Mouse (Mus musculus) MN1 (cell line): ENCODE results near the gene Fam92b.

Experiments used
- DNase-seq: peaks from one replicate; pipeline ENCODE4 v3.0.0-alpha.2; 2016; ENCODE audit warnings: low spot score

Fam92b gene

DNA sequence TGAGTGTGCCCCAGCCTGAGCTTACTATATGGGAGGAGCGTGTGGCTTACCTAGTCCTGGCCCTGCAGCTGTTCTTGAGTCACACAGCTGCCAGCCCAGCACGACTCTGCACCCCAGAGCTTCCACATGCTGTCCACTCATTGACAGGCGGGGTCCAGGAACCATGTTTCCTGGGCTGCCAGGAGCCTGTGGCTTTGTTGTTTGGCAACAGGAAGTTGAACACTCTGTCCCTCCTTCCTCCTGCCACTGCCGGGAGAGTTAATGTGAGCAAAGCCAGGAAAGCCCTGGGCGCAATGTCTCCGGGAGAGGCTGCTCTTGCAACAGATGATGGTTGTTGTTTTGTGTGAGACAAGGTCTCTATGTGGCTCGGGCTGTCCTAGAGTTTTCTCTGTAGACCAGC is 24.6 kb downstream of the Fam92b start:
- DNase-seq: no peak

- no peak for DNase-seq
Measured at GRCm38 (mm10) chr8:120151151-120151550, 26.1 kb downstream of the Fam92b start.

DNA sequence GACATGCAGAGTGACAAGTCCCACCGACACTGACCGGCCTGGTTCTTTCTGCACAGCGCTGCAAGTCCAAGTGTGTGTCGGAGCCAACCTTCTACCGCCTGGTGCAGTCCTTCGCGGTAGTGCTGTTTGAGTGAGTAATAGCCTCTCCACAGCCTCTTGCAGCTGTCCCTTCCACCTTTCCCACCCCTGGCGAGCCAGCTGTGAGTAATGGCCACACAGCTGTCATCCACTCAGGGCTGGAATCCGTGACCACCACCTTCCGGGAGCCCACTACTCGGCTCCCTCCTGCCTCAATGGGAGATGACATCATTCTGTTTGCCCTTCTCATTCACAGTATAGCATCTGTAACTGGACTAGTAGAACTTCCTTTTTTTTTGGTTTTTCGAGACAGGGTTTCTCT is 27.2 kb downstream of the Fam92b start:
- no peak for DNase-seq

DNA sequence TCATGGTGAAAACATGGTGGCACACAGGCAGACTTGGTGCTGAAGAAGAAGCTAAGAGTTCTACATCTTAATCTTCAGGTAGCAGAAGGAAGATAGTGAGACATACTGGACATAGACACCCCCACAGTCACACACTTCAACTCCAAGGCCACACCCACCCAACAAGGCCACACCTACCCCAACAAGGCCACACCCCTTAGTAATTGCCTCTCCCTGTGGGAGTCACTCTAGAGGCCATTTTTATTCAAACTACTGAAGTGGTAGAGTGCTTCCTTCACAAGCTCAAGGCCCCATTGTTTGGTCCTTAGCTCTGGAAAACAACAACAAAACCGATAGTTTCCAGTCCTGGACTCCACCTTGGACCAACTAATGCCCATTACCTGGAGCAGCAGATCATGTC is 31.2 kb downstream of the Fam92b start:
- DNase-seq: no peak

DNA sequence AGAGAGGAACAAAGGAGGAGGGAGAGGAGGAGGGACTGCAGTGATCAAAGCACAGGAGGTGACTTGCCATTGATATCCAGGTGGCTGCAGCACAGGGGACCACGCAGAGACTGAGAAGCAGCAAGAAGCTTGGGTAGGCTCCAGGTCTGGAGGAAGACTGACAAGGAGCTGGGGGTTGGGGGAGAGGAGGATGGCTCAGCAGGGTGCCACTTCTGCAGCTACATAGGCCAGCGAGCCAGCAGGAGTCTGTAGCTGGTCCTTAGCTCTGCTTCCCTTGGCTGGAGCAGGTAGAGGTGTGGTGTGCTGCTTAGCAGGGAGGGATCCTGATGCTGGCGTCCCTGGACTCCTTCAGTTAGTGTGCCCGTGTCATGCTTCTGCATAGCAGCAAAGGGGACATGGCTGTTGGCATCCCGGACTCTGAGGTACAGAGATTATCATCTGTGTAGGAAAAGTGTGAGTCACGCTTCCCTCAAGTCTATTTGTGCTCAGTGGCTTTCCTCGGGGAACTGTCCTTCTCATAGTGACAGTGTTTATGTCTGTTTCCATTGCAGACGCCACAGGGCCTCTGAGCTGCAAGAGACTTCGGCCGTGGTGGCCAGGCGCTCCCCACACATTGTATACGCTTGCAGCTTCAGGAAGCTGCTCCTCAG is 32.5 kb downstream of the Fam92b start:
- peak; percentile 67 for DNase-seq

DNA sequence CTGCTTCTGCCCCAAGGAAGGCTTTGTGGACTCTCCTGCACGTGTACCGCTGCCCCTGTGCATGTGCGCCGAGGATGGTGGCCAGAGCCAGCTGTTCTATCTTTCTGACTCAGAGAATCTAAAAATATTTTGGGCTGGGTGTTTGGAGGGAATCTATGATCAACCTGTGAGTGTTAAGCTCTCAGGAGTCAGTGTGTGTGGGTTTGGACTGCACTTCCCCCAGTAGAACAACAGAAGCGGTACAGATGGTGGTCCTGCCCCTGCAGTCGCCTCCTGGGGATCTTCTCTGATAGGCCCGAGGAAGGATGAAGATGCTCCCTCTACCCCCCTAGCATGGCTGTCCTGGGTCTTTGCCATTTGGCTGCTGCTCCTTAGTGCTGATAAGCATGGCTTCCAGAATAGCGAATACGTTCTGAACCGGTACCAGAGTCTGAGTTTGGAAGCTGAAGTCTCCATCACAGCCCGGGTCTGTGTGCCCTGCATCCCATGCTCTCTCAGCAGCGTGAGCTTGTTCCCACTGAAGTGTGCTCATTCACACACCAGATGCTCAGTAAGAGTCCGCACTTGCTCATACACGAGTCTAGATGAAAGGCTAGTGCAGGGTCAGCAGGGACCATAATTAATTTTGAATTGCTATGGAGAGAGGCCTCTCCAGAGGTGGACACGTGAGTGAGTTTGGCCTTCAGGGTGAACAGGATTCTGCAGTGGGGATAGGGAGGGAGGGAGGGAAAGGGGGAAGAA is 33.2 kb downstream of the Fam92b start:
- peak; percentile 55 for DNase-seq

DNA sequence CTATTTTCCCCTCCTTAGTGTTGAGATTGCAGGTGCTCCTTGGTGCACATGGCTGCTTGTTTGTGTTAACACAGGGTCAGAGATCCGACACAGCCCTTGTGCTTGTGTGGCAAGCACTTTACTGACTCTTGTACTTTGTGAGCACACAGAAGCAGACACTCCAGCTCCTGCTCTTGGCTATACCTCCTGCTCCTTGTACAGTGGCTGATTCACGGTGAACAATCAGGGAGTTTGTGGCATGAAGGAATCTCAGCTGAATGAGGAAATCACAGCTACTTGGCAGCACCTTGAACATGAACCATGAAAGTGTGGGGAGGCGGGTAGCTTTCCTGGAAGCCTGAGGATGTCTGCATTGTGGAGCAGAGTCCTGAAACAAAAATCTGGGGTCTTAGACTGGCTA is 36.5 kb downstream of the Fam92b start:
- no peak for DNase-seq

- no peak for DNase-seq
Measured at GRCm38 (mm10) chr8:120138958-120139357, 38.3 kb downstream of the Fam92b start.

- DNase-seq: peak; percentile 54
Measured at GRCm38 (mm10) chr8:120136618-120137017, 40.6 kb downstream of the Fam92b start.

DNA sequence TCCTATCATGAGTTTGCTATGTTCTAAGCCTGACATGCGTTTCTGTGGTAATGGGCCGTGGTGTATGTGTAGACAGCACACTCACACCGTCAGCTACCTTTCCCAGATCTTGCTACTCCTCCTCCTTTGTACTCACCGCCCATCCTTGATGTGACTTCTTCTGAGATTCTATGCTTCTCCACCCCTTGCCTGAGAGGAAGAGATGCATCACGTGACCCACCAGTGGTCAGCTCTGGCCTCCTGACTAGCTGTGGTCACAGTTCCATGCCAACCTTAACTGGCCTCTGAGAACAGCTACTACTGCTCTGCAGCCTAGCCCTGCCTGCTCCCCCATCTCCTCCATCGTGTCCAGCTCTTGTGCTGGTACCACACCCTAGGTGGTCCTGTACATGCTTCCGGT is 41.6 kb downstream of the Fam92b start:
- DNase-seq: no peak

DNA sequence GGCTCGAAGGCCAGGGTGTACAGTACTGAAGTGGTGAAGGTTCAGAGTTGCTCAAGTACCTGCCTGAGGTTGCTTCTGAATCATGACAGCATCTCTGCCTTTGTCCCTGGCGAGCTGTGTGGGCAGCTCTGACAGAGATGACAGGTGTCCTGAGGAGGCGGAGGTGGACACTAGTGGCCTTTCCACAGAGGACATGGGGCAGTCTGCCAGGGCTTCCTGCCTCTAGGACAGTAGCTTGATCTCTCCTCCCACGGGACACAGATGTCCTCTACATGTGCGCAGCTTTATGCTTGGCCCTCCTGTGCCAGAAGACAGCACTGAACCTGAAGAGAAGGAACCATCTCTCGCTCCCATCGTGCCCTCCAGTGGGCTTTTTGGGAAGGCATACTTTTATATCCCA is 44.1 kb downstream of the Fam92b start:
- no peak for DNase-seq

DNA sequence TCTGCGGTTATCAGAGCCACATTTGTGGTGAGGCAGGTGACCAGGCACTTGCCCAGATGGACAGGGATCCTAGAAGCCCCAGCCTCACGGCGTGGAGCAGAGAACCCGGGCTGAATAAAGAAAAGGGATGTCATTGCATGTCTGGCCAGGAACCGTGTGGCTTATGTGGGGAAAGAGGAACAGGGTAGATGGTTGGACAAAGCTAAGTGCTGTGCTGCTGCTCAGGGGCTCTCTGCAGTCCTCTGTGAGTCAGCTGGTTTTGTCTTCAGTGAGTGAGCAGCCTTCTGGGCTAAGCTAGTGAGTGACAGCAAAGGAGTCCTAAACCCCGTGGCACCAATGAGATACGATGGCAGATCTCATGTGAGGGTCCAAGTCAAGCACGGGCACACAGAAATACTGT is 46.1 kb downstream of the Fam92b start:
- DNase-seq: no peak

GRCm38 (mm10) chr8:120129547-120129946 is 47.7 kb downstream of the Fam92b start:
- no peak for DNase-seq

DNA sequence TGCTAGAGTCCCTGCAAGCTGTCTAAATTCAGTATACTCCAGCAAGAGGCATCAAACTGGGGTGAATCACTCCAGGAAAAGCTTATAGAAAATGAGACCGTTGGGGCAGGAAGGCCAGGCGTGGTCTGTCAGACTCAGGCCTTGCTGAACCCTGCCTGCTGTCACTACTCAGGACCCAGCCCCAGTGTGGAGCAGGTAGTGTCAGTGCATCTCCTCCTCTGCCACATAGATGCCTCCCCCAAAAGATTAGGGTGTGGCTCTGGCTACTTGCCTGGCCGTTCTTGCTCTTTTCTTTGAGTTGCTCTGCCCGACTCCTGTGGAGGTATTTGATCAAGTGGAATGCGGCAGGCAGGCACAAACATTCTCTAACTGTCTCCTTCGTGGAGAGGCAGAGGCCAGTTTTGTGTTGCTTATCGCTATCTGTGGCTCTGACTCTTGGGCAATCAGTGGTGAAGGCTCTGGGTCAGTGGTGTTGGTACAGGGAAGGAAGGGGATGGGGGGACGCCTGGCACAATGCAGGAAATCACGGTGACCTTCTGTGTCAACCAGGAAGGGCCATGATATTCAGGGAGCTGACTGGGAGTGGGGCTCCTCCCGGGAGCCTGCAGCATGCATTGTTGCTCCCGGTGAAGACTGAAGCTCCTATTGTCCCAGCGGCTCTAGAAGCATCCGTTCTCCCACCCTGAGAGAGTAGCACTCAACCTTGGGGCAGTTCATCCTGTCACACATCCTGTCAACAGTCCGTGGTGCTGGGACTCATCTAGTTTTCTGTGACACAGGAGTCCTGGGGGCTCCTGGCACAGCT is 50.7 kb downstream of the Fam92b start:
- no peak for DNase-seq

DNA sequence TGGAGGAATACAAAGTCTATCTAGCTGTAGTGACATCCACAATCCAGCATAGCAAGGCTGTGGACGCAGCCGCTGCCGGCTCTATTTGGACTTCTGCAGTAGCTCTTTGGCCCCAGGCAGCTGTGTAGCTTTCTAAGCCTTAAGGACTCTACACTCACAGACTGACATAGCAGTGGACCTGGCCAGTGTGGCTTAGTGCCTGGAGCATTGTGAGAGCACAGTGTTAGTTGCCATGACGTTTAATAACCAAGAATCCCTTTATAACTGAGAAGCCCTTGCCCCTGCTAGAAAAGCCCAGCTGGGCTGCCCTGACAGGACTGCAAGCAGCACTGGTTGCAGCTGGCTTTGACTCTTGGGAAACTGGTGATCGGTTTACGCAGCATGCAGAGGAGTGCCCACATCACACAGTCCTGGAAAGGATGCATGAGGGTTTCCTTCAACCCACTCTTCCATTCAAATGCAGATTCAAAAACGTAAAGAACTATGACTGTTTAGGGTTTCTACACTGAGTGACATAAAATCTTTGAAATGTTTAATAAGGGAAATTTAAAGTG is 52.4 kb downstream of the Fam92b start:
- DNase-seq: peak; percentile 44

DNA sequence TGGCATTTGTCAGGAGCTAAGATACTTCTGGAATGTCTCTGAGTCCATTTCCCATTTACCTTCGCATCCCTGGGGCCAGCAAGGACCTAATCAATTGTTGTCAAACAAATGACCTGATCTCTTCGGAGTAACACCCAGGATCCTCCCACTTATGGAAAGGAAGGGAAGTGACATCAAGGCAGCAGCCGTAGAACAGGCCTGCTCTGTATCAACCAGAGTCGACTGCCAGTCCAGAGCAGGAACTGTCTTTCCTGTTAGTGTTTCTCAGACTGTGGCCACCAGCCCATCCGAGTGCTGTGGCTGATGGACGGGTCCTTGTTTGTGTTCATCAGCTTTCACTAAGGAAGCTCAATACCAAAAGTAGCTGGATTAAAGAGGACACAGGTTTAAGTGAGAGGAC is 53.0 kb downstream of the Fam92b start:
- DNase-seq: peak; percentile 56

GRCm38 (mm10) chr8:120120951-120121350 is 56.3 kb downstream of the Fam92b start:
- DNase-seq: peak; percentile 49

- no peak for DNase-seq
Measured at GRCm38 (mm10) chr8:120119931-120120330, 57.3 kb downstream of the Fam92b start.

DNA sequence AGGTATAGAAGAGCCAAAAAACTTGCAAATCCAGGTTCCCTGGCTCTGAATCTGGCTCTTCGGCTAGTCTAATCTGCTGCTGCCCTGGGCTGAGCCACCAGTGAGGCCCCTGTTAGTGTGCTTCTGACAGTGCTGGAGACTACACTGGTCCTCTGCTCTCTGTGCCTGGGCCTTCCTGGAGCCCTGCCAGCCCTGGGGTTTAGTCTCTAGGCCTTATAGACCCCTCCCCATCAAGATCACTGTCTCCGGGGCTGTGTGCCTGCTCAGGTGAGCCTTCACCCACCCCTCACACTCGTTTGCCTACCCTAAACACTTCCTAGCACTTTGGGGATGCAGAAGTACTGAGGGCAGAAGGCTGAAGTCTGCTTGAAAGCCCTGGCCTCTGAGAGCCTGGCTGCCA is 57.8 kb downstream of the Fam92b start:
- no peak for DNase-seq

DNA sequence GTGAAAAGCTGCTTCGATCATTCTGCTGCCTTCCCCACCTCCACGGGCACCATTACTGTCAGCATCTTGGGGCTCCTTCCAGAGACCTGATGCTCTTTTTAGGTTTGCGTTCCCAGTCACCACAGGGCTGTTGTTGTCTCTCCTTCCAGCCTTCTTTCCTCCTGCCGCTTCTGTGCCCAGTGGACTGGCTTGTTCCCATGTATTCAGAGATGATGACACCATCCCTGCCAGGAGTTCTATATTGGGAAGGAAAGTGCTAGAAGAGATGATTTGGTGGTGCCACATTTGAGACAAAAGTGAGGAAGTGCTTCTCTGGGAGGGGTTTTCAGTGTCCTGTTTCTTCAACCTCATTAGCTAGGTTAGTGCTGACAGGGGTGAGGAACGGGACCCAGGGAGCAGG is 58.4 kb downstream of the Fam92b start:
- no peak for DNase-seq

- DNase-seq: no peak
Measured at GRCm38 (mm10) chr8:120118162-120118561, 59.1 kb downstream of the Fam92b start.

DNA sequence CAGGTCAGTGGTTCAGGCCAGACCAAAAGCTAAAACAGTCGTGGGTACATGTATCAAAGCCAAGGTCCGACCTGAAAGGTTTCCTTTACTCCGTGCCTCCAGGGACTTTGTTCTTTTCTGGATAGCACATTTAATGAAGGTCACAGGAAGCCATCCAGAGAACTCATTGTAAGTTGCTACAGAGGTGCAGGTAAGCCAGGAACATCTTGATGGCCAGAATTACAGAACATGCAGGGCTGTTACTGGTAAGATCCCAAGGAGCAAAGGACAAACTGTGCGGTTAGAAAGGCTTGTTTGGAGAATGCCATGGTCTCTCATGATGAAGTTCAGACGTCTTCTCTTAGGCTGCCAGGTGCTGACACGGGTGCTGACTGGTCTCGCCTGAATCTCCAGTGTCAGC is 60.7 kb downstream of the Fam92b start:
- no peak for DNase-seq
